Comparison of ENCODE assay signal across 9 mouse cellular contexts in the genomic region with DNA sequence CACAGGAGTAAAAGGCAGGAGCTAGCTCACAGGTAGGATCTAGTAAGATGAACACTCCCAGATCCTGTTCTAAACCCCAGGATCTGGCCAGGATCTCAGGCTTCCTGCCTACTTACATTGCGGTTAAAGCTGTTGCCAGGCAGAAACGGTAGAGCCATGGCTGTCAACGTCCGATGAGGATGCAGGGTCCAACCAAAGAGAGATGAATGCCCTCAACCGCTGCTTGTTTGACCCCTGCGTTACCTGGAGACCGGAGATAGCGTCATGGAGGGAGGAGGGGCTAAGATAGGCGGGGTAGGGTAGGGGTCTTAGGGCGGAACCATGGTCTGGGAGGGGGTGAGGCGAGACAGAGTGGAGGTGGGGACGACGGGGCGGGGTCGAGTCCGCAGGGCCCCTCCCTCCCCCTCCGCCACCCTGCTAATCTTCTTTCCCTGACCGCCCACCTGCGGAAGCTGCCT. TPM values are rescaled to one million over a fixed set of nuclear protein-coding genes. Genes with fewer than 3 reads are reported as not detected.
DNase-seq lines count a peak whose midpoint lies in the region; ATAC-seq and TF ChIP-seq lines count a peak whose summit lies in the region.
"Had no signal": no experiment of that assay in that cellular context is flagged by ENCODE, and none has a peak within 500 bp of the region (broad histone marks: within the 10 kb centered on the region; RNA-seq: fewer than 3 reads in every experiment).

A gene (minus strand): TSS at position 243 of the 458 bp plus-strand sequence.

- no peaks in the 10 kb centered on the region for H3K4me1 ChIP-seq in lung, embryonic 15.5 days
- no peaks in the 10 kb centered on the region for H3K4me1 ChIP-seq in forebrain, embryonic 13.5 days
- H3K4me1 ChIP-seq in kidney, embryonic 14.5 days (ENCODE audit: control insufficient read depth, insufficient read depth, low read length) = no peaks in the 10 kb centered on the region
- peaks cover 5% of the 10 kb centered on the region for H3K4me1 ChIP-seq in megakaryocyte, embryonic 14.5 days
- no peaks in the 10 kb centered on the region for H3K4me1 ChIP-seq in testis, adult 2 months (ENCODE audit: control insufficient read depth, insufficient read depth, low read length)

- peak within 1 kb of the TSS; percentile 36 for H3K4me3 ChIP-seq in lung, embryonic 15.5 days
- peak within 1 kb of the TSS; percentile 37 for H3K4me3 ChIP-seq in forebrain, embryonic 13.5 days
- H3K4me3 ChIP-seq in kidney, embryonic 14.5 days (ENCODE audit: low read length) = peak within 1 kb of the TSS; percentile 29
- peak within 1 kb of the TSS; percentile 80 for H3K4me3 ChIP-seq in megakaryocyte, embryonic 14.5 days (replicated peaks)
- peak within 1 kb of the TSS; percentile 88 for H3K4me3 ChIP-seq in testis, adult 2 months (ENCODE audit: control insufficient read depth, low read depth, low read length)

- no peaks in the 10 kb centered on the region for H3K27me3 ChIP-seq in lung, embryonic 15.5 days
- H3K27me3 ChIP-seq in forebrain, embryonic 13.5 days = no peaks in the 10 kb centered on the region
- H3K27me3 ChIP-seq in kidney, embryonic 14.5 days (ENCODE audit: control insufficient read depth, insufficient read depth, low read length) = no peaks in the 10 kb centered on the region
- peaks cover 4% of the 10 kb centered on the region for H3K27me3 ChIP-seq in megakaryocyte, embryonic 14.5 days (replicated peaks)
- H3K27me3 ChIP-seq in testis, adult 2 months (ENCODE audit: control insufficient read depth, insufficient read depth, low read length) = no peaks in the 10 kb centered on the region

- peak within 1 kb of the TSS; percentile 58 for H3K4me2 ChIP-seq in lung, embryonic 15.5 days
- H3K4me2 ChIP-seq in forebrain, embryonic 13.5 days = peak within 1 kb of the TSS; percentile 60
- H3K4me2 ChIP-seq in kidney, embryonic 14.5 days (replicated peaks; ENCODE audit: low read depth, low read length) = peak within 1 kb of the TSS; percentile 42

- TF ChIP-seq POLR2A in testis, adult 2 months (IDR thresholded peaks at IDR 0.05; ENCODE audit: control insufficient read depth, low read depth, low read length) = peak; percentile 62; the same call in 1 of the 2 replicates

- no peaks in the 10 kb centered on the region for H3K36me3 ChIP-seq in lung, embryonic 15.5 days
- no peaks in the 10 kb centered on the region for H3K36me3 ChIP-seq in forebrain, embryonic 13.5 days (ENCODE audit: poor library complexity, severe bottlenecking)
- no peaks in the 10 kb centered on the region for H3K36me3 ChIP-seq in kidney, embryonic 14.5 days (ENCODE audit: control insufficient read depth, insufficient read depth, low read length)
- no peaks in the 10 kb centered on the region for H3K36me3 ChIP-seq in megakaryocyte, embryonic 14.5 days (replicated peaks; ENCODE audit: low read length)
- no peaks in the 10 kb centered on the region for H3K36me3 ChIP-seq in testis, adult 2 months (ENCODE audit: control insufficient read depth, insufficient read depth, low read length)

- TF ChIP-seq CTCF in testis, adult 2 months (IDR thresholded peaks at IDR 0.05; ENCODE audit: control insufficient read depth, insufficient read depth, insufficient replicate concordance, low read depth, low read length) = no peak

- 13% methylated on average over 10 of the region's 19 CpGs for WGBS in lung, embryonic 15.5 days
- 24% methylated on average over 10 of the region's 19 CpGs for WGBS in forebrain, embryonic 13.5 days
- WGBS in kidney, embryonic 14.5 days = 26% methylated on average over 18 of the region's 19 CpGs

- no peaks in the 10 kb centered on the region for H3K9me3 ChIP-seq in lung, embryonic 15.5 days
- H3K9me3 ChIP-seq in forebrain, embryonic 13.5 days (replicated peaks) = no peaks in the 10 kb centered on the region
- H3K9me3 ChIP-seq in kidney, embryonic 14.5 days (ENCODE audit: control insufficient read depth, low read length) = no peaks in the 10 kb centered on the region
- no peaks in the 10 kb centered on the region for H3K9me3 ChIP-seq in megakaryocyte, embryonic 14.5 days

- no peak within 1 kb of the TSS for H3K27ac ChIP-seq in lung, embryonic 15.5 days
- H3K27ac ChIP-seq in forebrain, embryonic 13.5 days = no peak within 1 kb of the TSS
- no peak within 1 kb of the TSS for H3K27ac ChIP-seq in kidney, embryonic 14.5 days (ENCODE audit: low read depth, low read length)
- H3K27ac ChIP-seq in testis, adult 2 months (ENCODE audit: control insufficient read depth, insufficient read depth, low read depth, low read length) = peak within 1 kb of the TSS; percentile 91
- H3K27ac ChIP-seq: macrophage had no signal

- ATAC-seq in lung, embryonic 15.5 days (ENCODE audit: borderline replicate concordance, extremely low read depth, low FRiP score, low TSS enrichment) = peak; percentile 27; the same call in 1 of the 2 replicates
- peak; percentile 66 for ATAC-seq in cerebellum, adult (ENCODE audit: insufficient number of reproducible peaks, low FRiP score, low TSS enrichment)
- peak; percentile 81 for ATAC-seq in forebrain, embryonic 13.5 days
- peak; percentile 77 for ATAC-seq in kidney, embryonic 14.5 days (ENCODE audit: low FRiP score, low TSS enrichment)

- no peak for DNase-seq in lung, postnatal 25 days (ENCODE audit: low spot score)
- DNase-seq in spleen, postnatal 14 days (ENCODE audit: low spot score in 2 of 2) = no peak

- H3K9ac ChIP-seq in lung, embryonic 15.5 days = no peak within 1 kb of the TSS
- peak within 1 kb of the TSS; percentile 21; the same call in 1 of the 2 replicates for H3K9ac ChIP-seq in forebrain, embryonic 13.5 days
- H3K9ac ChIP-seq in kidney, embryonic 14.5 days (ENCODE audit: low read depth, low read length) = no peak within 1 kb of the TSS

RNA-seq across cellular contexts. Expression of the gene that starts here (rescaled TPM):
- polyA plus RNA-seq in lung, embryonic 15.5 days (2015; fragmentation: Nextera tagmentation; extraction: Ambion mirVana) = 0.87 and 1.0 TPM in 2 replicates
- 0.81 and 0.83 TPM in 2 replicates for polyA plus RNA-seq in forebrain, embryonic 13.5 days (2015; fragmentation: Nextera tagmentation; extraction: Ambion mirVana)
- polyA plus RNA-seq in kidney, embryonic 14.5 days (2014; fragmentation: Nextera tagmentation; extraction: Ambion mirVana) = 0.19 and 0.20 TPM in 2 replicates
- polyA plus RNA-seq in megakaryocyte, embryonic 14.5 days (2012; ENCODE audit: insufficient read depth, low replicate concordance) = not detected in 2 replicates
- 7.5 and 9.1 TPM in 2 replicates for polyA plus RNA-seq in testis, adult 2 months (2012; rRNA removed)
- polyA plus RNA-seq: macrophage had no signal

Comparison
In these comparisons a context has a peak if more than half of its experiments do, and no peak if none do; other contexts are left out.
1. Peak in ATAC-seq, H3K4me3 ChIP-seq, H3K9ac ChIP-seq and H3K4me2 ChIP-seq in forebrain, embryonic 13.5 days; RNA of the gene not detected or under 1 TPM.
2. Peak in ATAC-seq, H3K4me3 ChIP-seq and H3K4me2 ChIP-seq in kidney, embryonic 14.5 days; RNA of the gene not detected or under 1 TPM.
3. ATAC-seq: peak in every context shown above with its lines; median percentile 81 in forebrain, embryonic 13.5 days; 77 in kidney, embryonic 14.5 days; 66 in cerebellum, adult; 27 in lung, embryonic 15.5 days.
4. H3K4me3 ChIP-seq: peak in every context shown above with its lines; median percentile 88 in testis, adult 2 months; 80 in megakaryocyte, embryonic 14.5 days; 37 in forebrain, embryonic 13.5 days; 36 in lung, embryonic 15.5 days; 29 in kidney, embryonic 14.5 days.